Mouse (Mus musculus): Measurements from ENCODE around the gene Gab1.

The Gab1 gene

GRCm38 (mm10) chr8:80840090-80840489, 40.2 kb downstream of the Gab1 start:
- no peak for DNase-seq

- peak; percentile 84 for DNase-seq
These were observed 42.1 kb downstream of the Gab1 start for GRCm38 (mm10) chr8:80838199-80838598.

GRCm38 (mm10) chr8:80835401-80835800, 44.9 kb downstream of the Gab1 start:
- no peak for DNase-seq

GRCm38 (mm10) chr8:80834443-80834842, 45.9 kb downstream of the Gab1 start:
- DNase-seq = no peak

- DNase-seq = no peak
These were observed 47.8 kb downstream of the Gab1 start for GRCm38 (mm10) chr8:80832534-80832933.

- DNase-seq = no peak
These were observed 48.3 kb downstream of the Gab1 start for GRCm38 (mm10) chr8:80831876-80832524.

- no peak for DNase-seq
These were observed 49.4 kb downstream of the Gab1 start for GRCm38 (mm10) chr8:80830724-80831566.

- no peak for DNase-seq
These were observed 50.2 kb downstream of the Gab1 start for GRCm38 (mm10) chr8:80830141-80830540.

- DNase-seq = peak; percentile 64
These were observed 53.3 kb downstream of the Gab1 start for GRCm38 (mm10) chr8:80826996-80827395.

- DNase-seq = no peak
These were observed 55.2 kb downstream of the Gab1 start for GRCm38 (mm10) chr8:80825136-80825535.

GRCm38 (mm10) chr8:80824426-80824825, 55.9 kb downstream of the Gab1 start:
- DNase-seq = no peak

- DNase-seq = no peak
These were observed 57.1 kb downstream of the Gab1 start for GRCm38 (mm10) chr8:80823250-80823649.

GRCm38 (mm10) chr8:80821367-80822225, 58.7 kb downstream of the Gab1 start:
- DNase-seq = peak; percentile 54

GRCm38 (mm10) chr8:80818978-80819377, 61.3 kb downstream of the Gab1 start:
- no peak for DNase-seq

- DNase-seq = no peak
These were observed 63.3 kb downstream of the Gab1 start for GRCm38 (mm10) chr8:80817065-80817464.

GRCm38 (mm10) chr8:80815179-80815578, 65.1 kb downstream of the Gab1 start:
- DNase-seq = no peak

- DNase-seq = no peak
These were observed 66.1 kb downstream of the Gab1 start for GRCm38 (mm10) chr8:80814087-80814791.

GRCm38 (mm10) chr8:80813439-80813838, 66.9 kb downstream of the Gab1 start:
- peak; percentile 65 for DNase-seq

- peak; percentile 56 for DNase-seq
These were observed 68.7 kb downstream of the Gab1 start for GRCm38 (mm10) chr8:80811591-80811991.

- DNase-seq = peak; percentile 49
These were observed 69.4 kb downstream of the Gab1 start for GRCm38 (mm10) chr8:80810916-80811315.

GRCm38 (mm10) chr8:80810442-80810841, 69.9 kb downstream of the Gab1 start:
- no peak for DNase-seq

- DNase-seq = peak; percentile 43
These were observed 72.4 kb downstream of the Gab1 start for GRCm38 (mm10) chr8:80807807-80808505.
